ENCODE assay signal across 9 mouse cellular contexts in genomic region chr3:87983627-87984026, GRCm38 (mm10). TPM values are rescaled to one million over a fixed set of nuclear protein-coding genes. Genes with fewer than 3 reads are reported as not detected.
DNase-seq lines count a peak whose midpoint lies in the region; ATAC-seq and TF ChIP-seq lines count a peak whose summit lies in the region.
"Had no signal": no experiment of that assay in that cellular context is flagged by ENCODE, and none has a peak within 500 bp of the region (broad histone marks: within the 10 kb centered on the region; RNA-seq: fewer than 3 reads in every experiment).

No protein-coding gene starts in this region.

- H3K4me2 ChIP-seq in lung, embryonic 15.5 days: peak overlapping the region; percentile 52
- peak overlapping the region; percentile 20; the same call in 1 of the 2 replicates for H3K4me2 ChIP-seq in limb, embryonic 11.5 days (ENCODE audit: low read depth, severe bottlenecking)
- H3K4me2 ChIP-seq in neural tube, embryonic 15.5 days: peak overlapping the region; percentile 21; the same call in 1 of the 2 replicates

- no peak for TF ChIP-seq POLR2A in lung, adult 2 months (IDR thresholded peaks at IDR 0.05; ENCODE audit: borderline replicate concordance, extremely low read depth, low read depth, low read length)

- DNase-seq in gastrocnemius, adult 2 months: no peak
- no peak for DNase-seq in gastrocnemius, postnatal 14 days
- no peak for DNase-seq in lung, adult 2 months
- no peak for DNase-seq in limb, embryonic 11.5 days (ENCODE audit: low spot score)
- no peak for DNase-seq in gastrocnemius, adult 18-20 months (ENCODE audit: low spot score)
- DNase-seq in spleen, postnatal 36 days (ENCODE audit: low spot score in 2 of 2): no peak

- H3K4me3 ChIP-seq in gastrocnemius, adult 2 months: peak overlapping the region; percentile 58; the same call in 1 of the 2 replicates
- 0 out of 2 replicates have a peak overlapping the region, but pooled peaks have one; percentile 12 for H3K4me3 ChIP-seq in lung, embryonic 15.5 days
- H3K4me3 ChIP-seq in lung, adult 2 months (replicated peaks; ENCODE audit: extremely low read depth, low read depth, low read length): no peak overlapping the region
- H3K4me3 ChIP-seq in limb, embryonic 11.5 days (ENCODE audit: low read depth, low read length): 0 out of 2 replicates have a peak overlapping the region, but pooled peaks have one; percentile 6
- no peak overlapping the region for H3K4me3 ChIP-seq in neural tube, embryonic 15.5 days (replicated peaks)

- H3K9ac ChIP-seq in lung, embryonic 15.5 days: peak overlapping the region; percentile 8; the same call in 1 of the 2 replicates
- H3K9ac ChIP-seq in limb, embryonic 11.5 days (ENCODE audit: low read length): no peak overlapping the region
- H3K9ac ChIP-seq in neural tube, embryonic 15.5 days (replicated peaks): no peak overlapping the region

- peak overlapping the region; percentile 92 for H3K27ac ChIP-seq in gastrocnemius, adult 2 months
- H3K27ac ChIP-seq in lung, embryonic 15.5 days: peak overlapping the region; percentile 98
- H3K27ac ChIP-seq in limb, embryonic 11.5 days (replicated peaks; ENCODE audit: low read depth, low read length): no peak overlapping the region; the same call in 1 of the 2 replicates
- H3K27ac ChIP-seq in neural tube, embryonic 15.5 days (replicated peaks): 0 out of 2 replicates have a peak overlapping the region, but pooled peaks have one; percentile 75

- intact Hi-C loops in gastrocnemius, adult 2 months (cut with DNase I): no loop called here
- intact Hi-C loops in gastrocnemius, postnatal 14 days (cut with DNase I; ENCODE audit: low total_unique reads): loop anchor here (2.0 to 10.0 kb wide), 2 partner anchors 13 to 49 kb away; partner anchors contain the start of genes Isg20l2, Nes and Rrnad1

- peaks cover 78% of the 10 kb centered on the region for H3K4me1 ChIP-seq in lung, embryonic 15.5 days
- peaks cover 41% of the 10 kb centered on the region for H3K4me1 ChIP-seq in lung, adult 2 months (ENCODE audit: control insufficient read depth, insufficient read depth, low read length)
- H3K4me1 ChIP-seq in limb, embryonic 11.5 days (ENCODE audit: control insufficient read depth, insufficient read depth, low read length): peaks cover 28% of the 10 kb centered on the region
- H3K4me1 ChIP-seq in neural tube, embryonic 15.5 days: peaks cover 81% of the 10 kb centered on the region

- TF ChIP-seq CTCF in gastrocnemius, adult 2 months (IDR thresholded peaks at IDR 0.05): no peak
- TF ChIP-seq CTCF in lung, adult 2 months (IDR thresholded peaks at IDR 0.05; ENCODE audit: insufficient read depth, low read length): no peak

- no peaks in the 10 kb centered on the region for H3K9me3 ChIP-seq in lung, embryonic 15.5 days
- no peaks in the 10 kb centered on the region for H3K9me3 ChIP-seq in limb, embryonic 11.5 days (ENCODE audit: control insufficient read depth, low read length)
- H3K9me3 ChIP-seq in neural tube, embryonic 15.5 days (replicated peaks): no peaks in the 10 kb centered on the region

- WGBS in lung, embryonic 15.5 days: 30% methylated on average over 6 of the region's 6 CpGs
- WGBS in lung, adult 2 months: 52% methylated on average over 6 of the region's 6 CpGs
- 51% methylated on average over 6 of the region's 6 CpGs for WGBS in limb, embryonic 11.5 days
- WGBS in neural tube, embryonic 15.5 days: 61% methylated on average over 6 of the region's 6 CpGs

- H3K27me3 ChIP-seq in lung, embryonic 15.5 days: peaks cover 2% of the 10 kb centered on the region; the same call in 1 of the 2 replicates
- peaks cover 5% of the 10 kb centered on the region; the same call in 1 of the 2 replicates for H3K27me3 ChIP-seq in limb, embryonic 11.5 days (ENCODE audit: control insufficient read depth, insufficient read depth, low read length)
- no peaks in the 10 kb centered on the region; the same call in 1 of the 2 replicates for H3K27me3 ChIP-seq in neural tube, embryonic 15.5 days (replicated peaks)

- ATAC-seq in lung, embryonic 15.5 days (ENCODE audit: borderline replicate concordance, extremely low read depth, low FRiP score, low TSS enrichment): no peak
- no peak for ATAC-seq in limb, embryonic 11.5 days (ENCODE audit: insufficient number of reproducible peaks, low FRiP score, low TSS enrichment, low read depth)
- no peak for ATAC-seq in neural tube, embryonic 15.5 days (ENCODE audit: low FRiP score)

- no peaks in the 10 kb centered on the region for H3K36me3 ChIP-seq in lung, embryonic 15.5 days
- no peaks in the 10 kb centered on the region for H3K36me3 ChIP-seq in limb, embryonic 11.5 days (ENCODE audit: control insufficient read depth, insufficient read depth, low read length)
- no peaks in the 10 kb centered on the region for H3K36me3 ChIP-seq in neural tube, embryonic 15.5 days

RNA-seq across cellular contexts. Expression of gene Nes, which starts 12.7 kb away (rescaled TPM):
- 10 to 100 TPM in 1 of 2 experiments, 1 to 10 TPM in 1; 9.1 to 17.2 TPM for total RNA-seq in gastrocnemius, adult 2 months (2021)
- 10 to 100 TPM; 37.2 to 51.2 TPM for total RNA-seq in gastrocnemius, postnatal 14 days (2021)
- 30.1 and 32.4 TPM in 2 replicates for polyA plus RNA-seq in lung, embryonic 15.5 days (2015; fragmentation: Nextera tagmentation; extraction: Ambion mirVana)
- polyA plus RNA-seq in lung, adult 2 months (2012; rRNA removed): 26.4 and 31.4 TPM in 2 replicates
- polyA plus RNA-seq in limb, embryonic 11.5 days (2014; fragmentation: Nextera tagmentation; extraction: Ambion mirVana): 7.9 and 8.8 TPM in 2 replicates
- polyA plus RNA-seq in neural tube, embryonic 15.5 days (2015; fragmentation: Nextera tagmentation; extraction: Ambion mirVana): 22.5 and 22.8 TPM in 2 replicates
- total RNA-seq in gastrocnemius, adult 18-20 months (2021): 10 to 100 TPM; 10.8 to 24.9 TPM

RNA-seq across cellular contexts. Expression of gene Bcan, which starts 16.4 kb away (rescaled TPM):
- not detected for total RNA-seq in gastrocnemius, adult 2 months (2021)
- total RNA-seq in gastrocnemius, postnatal 14 days (2021): under 1 TPM; 0.08 to 0.16 TPM
- 0.07 and 0.18 TPM in 2 replicates for polyA plus RNA-seq in lung, embryonic 15.5 days (2015; fragmentation: Nextera tagmentation; extraction: Ambion mirVana)
- 7.2 and 8.3 TPM in 2 replicates for polyA plus RNA-seq in lung, adult 2 months (2012; rRNA removed)
- not detected in 2 replicates for polyA plus RNA-seq in limb, embryonic 11.5 days (2014; fragmentation: Nextera tagmentation; extraction: Ambion mirVana)
- 127 and 139 TPM in 2 replicates for polyA plus RNA-seq in neural tube, embryonic 15.5 days (2015; fragmentation: Nextera tagmentation; extraction: Ambion mirVana)
- total RNA-seq in gastrocnemius, adult 18-20 months (2021): not detected
- polyA plus RNA-seq: spleen, adult 2 months had no signal

RNA-seq across cellular contexts. Expression of gene Crabp2, which starts 35.2 kb away (rescaled TPM):
- total RNA-seq in gastrocnemius, adult 2 months (2021): under 1 TPM in 1 of 2 experiments, not detected in 1; 0.42 TPM
- total RNA-seq in gastrocnemius, postnatal 14 days (2021): under 1 TPM; 0.31 to 0.33 TPM
- 8.1 and 10.4 TPM in 2 replicates for polyA plus RNA-seq in lung, embryonic 15.5 days (2015; fragmentation: Nextera tagmentation; extraction: Ambion mirVana)
- polyA plus RNA-seq in lung, adult 2 months (2012; rRNA removed): 15.1 TPM in 1 of 2 replicates, not detected in the other
- polyA plus RNA-seq in limb, embryonic 11.5 days (2014; fragmentation: Nextera tagmentation; extraction: Ambion mirVana): 796 and 836 TPM in 2 replicates
- polyA plus RNA-seq in neural tube, embryonic 15.5 days (2015; fragmentation: Nextera tagmentation; extraction: Ambion mirVana): 81.1 and 86.0 TPM in 2 replicates
- total RNA-seq in gastrocnemius, adult 18-20 months (2021): under 1 TPM in 1 of 2 experiments, not detected in 1; 0.57 TPM

RNA-seq across cellular contexts. Expression of gene Hapln2, which starts 43.8 kb away (rescaled TPM):
- total RNA-seq in gastrocnemius, adult 2 months (2021): not detected
- under 1 TPM in 1 of 2 experiments, not detected in 1; 0.13 TPM for total RNA-seq in gastrocnemius, postnatal 14 days (2021)
- polyA plus RNA-seq in lung, embryonic 15.5 days (2015; fragmentation: Nextera tagmentation; extraction: Ambion mirVana): 0.07 and 0.23 TPM in 2 replicates
- polyA plus RNA-seq in lung, adult 2 months (2012; rRNA removed): 0.06 and 0.37 TPM in 2 replicates
- polyA plus RNA-seq in limb, embryonic 11.5 days (2014; fragmentation: Nextera tagmentation; extraction: Ambion mirVana): 0.44 TPM in 1 of 2 replicates, not detected in the other
- polyA plus RNA-seq in neural tube, embryonic 15.5 days (2015; fragmentation: Nextera tagmentation; extraction: Ambion mirVana): 0.34 and 0.90 TPM in 2 replicates
- total RNA-seq in gastrocnemius, adult 18-20 months (2021): not detected
- polyA plus RNA-seq: spleen, adult 2 months had no signal

RNA-seq across cellular contexts. Expression of gene Rrnad1, which starts 53.1 kb away (rescaled TPM):
- total RNA-seq in gastrocnemius, adult 2 months (2021): 1 to 10 TPM; 4.7 to 5.0 TPM
- 1 to 10 TPM; 3.6 to 3.9 TPM for total RNA-seq in gastrocnemius, postnatal 14 days (2021)
- polyA plus RNA-seq in lung, embryonic 15.5 days (2015; fragmentation: Nextera tagmentation; extraction: Ambion mirVana): 18.3 and 18.5 TPM in 2 replicates
- 28.3 and 29.7 TPM in 2 replicates for polyA plus RNA-seq in lung, adult 2 months (2012; rRNA removed)
- polyA plus RNA-seq in limb, embryonic 11.5 days (2014; fragmentation: Nextera tagmentation; extraction: Ambion mirVana): 17.2 and 19.5 TPM in 2 replicates
- 19.3 and 19.7 TPM in 2 replicates for polyA plus RNA-seq in neural tube, embryonic 15.5 days (2015; fragmentation: Nextera tagmentation; extraction: Ambion mirVana)
- 1 to 10 TPM; 3.2 to 3.4 TPM for total RNA-seq in gastrocnemius, adult 18-20 months (2021)

Comparison
In these comparisons a context has a peak if more than half of its experiments do, and no peak if none do; other contexts are left out.
1. H3K4me3 ChIP-seq: peak in gastrocnemius, adult 2 months (single experiment), lung, embryonic 15.5 days (single experiment) and limb, embryonic 11.5 days (single experiment); none in lung, adult 2 months (single experiment) and neural tube, embryonic 15.5 days (single experiment).
2. RNA of gene Bcan, which starts 16.4 kb away (polyA plus RNA-seq): 127 to 139 TPM in neural tube, embryonic 15.5 days; 7.2 to 8.3 TPM in lung, adult 2 months, not detected in limb, embryonic 11.5 days and 0.07 to 0.18 TPM in lung, embryonic 15.5 days; every median in the first group is over 10 times any median in the second.
3. Peak in every context shown above with its lines, with median percentiles within 50 percentile points of each other: H3K4me2 ChIP-seq.